Mouse (Mus musculus): ENCODE data around the gene Tut1.

DNA sequence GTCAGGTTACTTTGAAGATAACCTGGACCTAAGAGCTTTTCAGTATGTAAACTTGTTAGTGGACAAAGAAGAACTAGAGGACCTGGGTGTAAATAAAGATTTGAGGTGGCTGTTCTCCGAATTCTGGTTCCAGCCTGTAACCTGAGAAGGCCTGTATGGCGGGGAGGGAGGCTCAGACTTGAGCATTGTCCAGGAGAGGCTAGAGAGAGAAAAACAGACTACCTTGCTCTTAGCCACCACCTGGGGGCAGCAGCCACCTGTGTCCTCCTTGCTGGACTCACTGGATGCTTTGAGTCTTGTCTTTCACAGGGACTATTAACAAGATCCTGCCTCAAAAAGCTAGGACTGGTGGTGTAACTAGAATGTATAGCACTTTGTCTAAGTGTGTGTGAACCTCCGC lies 22.9 kb downstream of the Tut1 start:
- TF ChIP-seq EP300 (IDR thresholded peaks at IDR 0.05; ENCODE audit: low read depth in 1 of 2, low read length in 2 of 2) (no peak), POLR2A (IDR thresholded peaks at IDR 0.05; ENCODE audit: control insufficient read depth in 1 of 2, insufficient read depth in 1 of 2, low read depth in 1 of 2, low read length in 2 of 2, poor library complexity in 1 of 2) (peak in 1 of 2 experiments; percentile 32; a peak in 1 of 4 replicates), NRF1 (IDR thresholded peaks at IDR 0.05; ENCODE audit: insufficient read depth, low read depth, low read length, poor library complexity, severe bottlenecking) (no peak), GATA1 (IDR thresholded peaks at IDR 0.05; ENCODE audit: low read depth, low read length) (no peak), JUND (IDR thresholded peaks at IDR 0.05; ENCODE audit: low read depth, low read length) (no peak), BHLHE40 (IDR thresholded peaks at IDR 0.05; ENCODE audit: borderline replicate concordance, low read depth, low read length) (no peak)

Data from MEL (cell line).